Mouse (Mus musculus) olfactory bulb, adult 2 months (tissue): ENCODE measurements around the gene 4930535I16Rik.

Experiments
- CTCF ChIP-seq: fragments of 200-500 bp; IDR thresholded peaks from 2 replicates; pipeline ENCODE4 v1.5.1; 2012; ENCODE audit warnings: low read depth, mild to moderate bottlenecking, low read length, moderate library complexity; ENCODE audit not compliant: insufficient read depth
- POLR2A ChIP-seq: fragments of 200-500 bp; IDR thresholded peaks from 2 replicates; pipeline ENCODE4 v1.6.1; 2012; ENCODE audit warnings: mild to moderate bottlenecking, low read depth, low read length, moderate library complexity; ENCODE audit not compliant: insufficient read depth

- TF ChIP-seq POLR2A (no peak), CTCF (no peak)
Measured at GRCm38 (mm10) chr4:123905126-123905668, 12.6 kb downstream of the 4930535I16Rik start.
